Mouse (Mus musculus) MEL (cell line): ENCODE measurements around the gene Abl1. TPM values are rescaled to one million over a fixed set of nuclear protein-coding genes. Genes with fewer than 3 reads are reported as not detected.

Source experiments
- DNase-seq: peaks from one replicate; pipeline ENCODE4 v3.0.0; 2011; ENCODE audit warnings: low read depth, low spot score
- H3K27ac ChIP-seq: 2 replicates; pipeline ENCODE4 v1.5.1; 2012; ENCODE audit warnings: low read depth, mild to moderate bottlenecking, control low read depth, low read length, moderate library complexity; ENCODE audit not compliant: control insufficient read depth
- H3K27me3 ChIP-seq, 2 experiments: fragments of 150-350 bp in 1 of 2; sonication (generic) in 1 of 2; 2 replicates each; pipeline ENCODE4 v1.6.1; 2012; ENCODE audit warnings: low read length in 2 of 2, mild to moderate bottlenecking in 2 of 2, improper control_type of control experiment in 1 of 2, moderate library complexity in 1 of 2; ENCODE audit not compliant: insufficient read depth in 2 of 2, control insufficient read depth in 1 of 2
- H3K36me3 ChIP-seq, 2 experiments: 2 replicates each; pipeline ENCODE4 v1.6.1; 2012 to 2014; ENCODE audit warnings: low read length in 2 of 2, improper control_type of control experiment in 1 of 2, inconsistent platforms in 1 of 2, mild to moderate bottlenecking in 1 of 2; ENCODE audit not compliant: insufficient read depth in 2 of 2, control insufficient read depth in 1 of 2
- H3K4me1 ChIP-seq, 2 experiments: fragments of 150-350 bp in 1 of 2; sonication (generic) in 1 of 2; 2 replicates each; pipeline ENCODE4 v1.6.1; 2012; ENCODE audit warnings: low read length in 2 of 2, improper control_type of control experiment in 1 of 2, mild to moderate bottlenecking in 1 of 2; ENCODE audit not compliant: insufficient read depth in 2 of 2, control insufficient read depth in 1 of 2
- H3K4me3 ChIP-seq, 2 experiments: fragments of 150-350 bp in 1 of 2; sonication (generic) in 1 of 2; 2 replicates each; pipeline ENCODE4 v1.5.1; 2012; ENCODE audit warnings: low read depth in 2 of 2, low read length in 2 of 2, mild to moderate bottlenecking in 2 of 2, moderate library complexity in 2 of 2, control low read depth in 1 of 2, improper control_type of control experiment in 1 of 2; ENCODE audit not compliant: control insufficient read depth in 1 of 2, insufficient read depth in 1 of 2
- H3K79me2 ChIP-seq: 2 replicates; pipeline ENCODE4 v1.6.1; 2012; ENCODE audit warnings: mild to moderate bottlenecking, low read length, moderate library complexity; ENCODE audit not compliant: control insufficient read depth, poor library complexity, insufficient read depth
- H3K9ac ChIP-seq: 2 replicates; pipeline ENCODE4 v1.6.1; 2012; ENCODE audit warnings: low read depth, mild to moderate bottlenecking, control low read depth, low read length, moderate library complexity; ENCODE audit not compliant: control insufficient read depth, poor library complexity, severe bottlenecking
- H3K9me3 ChIP-seq: fragments of 150-350 bp; sonication (generic); replicated peaks from 2 replicates; pipeline ENCODE4 v1.6.1; 2012; ENCODE audit warnings: mild to moderate bottlenecking, low read length, improper control_type of control experiment, moderate library complexity; ENCODE audit not compliant: insufficient read depth
- CHD1 ChIP-seq: IDR thresholded peaks from 2 replicates; pipeline ENCODE4 v1.6.1; 2012; ENCODE audit warnings: low read depth, mild to moderate bottlenecking, inconsistent platforms, low read length, improper control_type of control experiment
- CTCF ChIP-seq, 3 experiments: IDR thresholded peaks in 2 of 3; conservative IDR thresholded peaks in 1 of 3; 2 replicates each; pipeline ENCODE4 v1.5.1; 2011 to 2012; ENCODE audit warnings: low read length in 3 of 3, low read depth in 2 of 3, mild to moderate bottlenecking in 2 of 3, improper control_type of control experiment in 1 of 3, inconsistent platforms in 1 of 3, mixed read lengths in 1 of 3, moderate library complexity in 1 of 3; ENCODE audit not compliant: control insufficient read depth in 1 of 3, insufficient read depth in 1 of 3, poor library complexity in 1 of 3, severe bottlenecking in 1 of 3
- E2F4 ChIP-seq: IDR thresholded peaks from 2 replicates; pipeline ENCODE4 v1.6.1; 2011; ENCODE audit warnings: low read depth, low read length, improper control_type of control experiment, borderline replicate concordance
- ELF1 ChIP-seq: IDR thresholded peaks from 2 replicates; pipeline ENCODE4 v1.6.1; 2014; ENCODE audit warnings: low read depth, mild to moderate bottlenecking, inconsistent platforms, low read length, improper control_type of control experiment, moderate library complexity
- EP300 ChIP-seq, 2 experiments: IDR thresholded peaks; 2 replicates each; pipeline ENCODE4 v1.6.1; 2011; ENCODE audit warnings: improper control_type of control experiment in 2 of 2, low read length in 2 of 2, low read depth in 1 of 2, mild to moderate bottlenecking in 1 of 2
- GABPA ChIP-seq: IDR thresholded peaks from 2 replicates; pipeline ENCODE4 v1.6.1; 2012; ENCODE audit warnings: low read depth, mild to moderate bottlenecking, inconsistent platforms, low read length, improper control_type of control experiment, moderate library complexity
- HCFC1 ChIP-seq: IDR thresholded peaks from 2 replicates; pipeline ENCODE4 v1.6.1; 2012; ENCODE audit warnings: low read depth, mild to moderate bottlenecking, inconsistent platforms, low read length, improper control_type of control experiment, moderate library complexity
- JUND ChIP-seq: IDR thresholded peaks from 2 replicates; pipeline ENCODE4 v1.6.1; 2011; ENCODE audit warnings: low read depth, mild to moderate bottlenecking, improper control_type of control experiment, low read length
- KAT2A ChIP-seq: conservative IDR thresholded peaks from 2 replicates; pipeline ENCODE4 v1.6.1; 2012; ENCODE audit warnings: low read depth, low read length, improper control_type of control experiment, inconsistent platforms
- MAZ ChIP-seq: IDR thresholded peaks from 2 replicates; pipeline ENCODE4 v1.6.1; 2012; ENCODE audit warnings: low read depth, mild to moderate bottlenecking, inconsistent platforms, low read length, improper control_type of control experiment
- MXI1 ChIP-seq: IDR thresholded peaks from 2 replicates; pipeline ENCODE4 v1.6.1; 2011; ENCODE audit warnings: mild to moderate bottlenecking, low read depth, low read length, improper control_type of control experiment
- MYC ChIP-seq: IDR thresholded peaks from 2 replicates; pipeline ENCODE4 v1.6.1; 2011; ENCODE audit warnings: low read depth, mild to moderate bottlenecking, low read length, improper control_type of control experiment, moderate library complexity
- NELFE ChIP-seq: IDR thresholded peaks from 2 replicates; pipeline ENCODE4 v1.6.1; 2011; ENCODE audit warnings: low read depth, low read length, improper control_type of control experiment
- NRF1 ChIP-seq: IDR thresholded peaks from 2 replicates; pipeline ENCODE4 v1.6.1; 2014; ENCODE audit warnings: low read depth, mild to moderate bottlenecking, inconsistent platforms, low read length, improper control_type of control experiment, moderate library complexity; ENCODE audit not compliant: poor library complexity, insufficient read depth, severe bottlenecking
- POLR2A ChIP-seq, 2 experiments: IDR thresholded peaks; 2 replicates each; pipeline ENCODE4 v1.6.1; 2011 to 2012; ENCODE audit warnings: low read length in 2 of 2, mild to moderate bottlenecking in 2 of 2, control low read depth in 1 of 2, improper control_type of control experiment in 1 of 2, low read depth in 1 of 2, moderate library complexity in 1 of 2; ENCODE audit not compliant: control insufficient read depth in 1 of 2, insufficient read depth in 1 of 2, poor library complexity in 1 of 2
- SIN3A ChIP-seq: IDR thresholded peaks from 2 replicates; pipeline ENCODE4 v1.6.1; 2012; ENCODE audit warnings: low read length, improper control_type of control experiment, inconsistent platforms
- SMC3 ChIP-seq: IDR thresholded peaks from 2 replicates; pipeline ENCODE4 v1.6.1; 2011; ENCODE audit warnings: low read depth, low read length, improper control_type of control experiment
- TBP ChIP-seq: IDR thresholded peaks from 2 replicates; pipeline ENCODE4 v1.8.0; 2011; ENCODE audit warnings: low read depth, low read length, improper control_type of control experiment
- TCF12 ChIP-seq: IDR thresholded peaks from 2 replicates; pipeline ENCODE4 v1.6.1; 2014; ENCODE audit warnings: low read depth, mild to moderate bottlenecking, inconsistent platforms, low read length, improper control_type of control experiment, moderate library complexity
- UBTF ChIP-seq: IDR thresholded peaks from 2 replicates; pipeline ENCODE4 v1.6.1; 2012; ENCODE audit warnings: low read depth, mild to moderate bottlenecking, inconsistent platforms, low read length, improper control_type of control experiment, moderate library complexity, borderline replicate concordance; ENCODE audit not compliant: insufficient read depth
- USF1 ChIP-seq: IDR thresholded peaks from 2 replicates; pipeline ENCODE4 v1.6.1; 2014; ENCODE audit warnings: low read depth, mild to moderate bottlenecking, inconsistent platforms, low read length, improper control_type of control experiment, moderate library complexity
- ZC3H11A ChIP-seq: IDR thresholded peaks from 2 replicates; pipeline ENCODE4 v1.6.1; 2012; ENCODE audit warnings: low read depth, mild to moderate bottlenecking, inconsistent platforms, low read length, improper control_type of control experiment
- ZKSCAN1 ChIP-seq: IDR thresholded peaks from 2 replicates; pipeline ENCODE4 v1.6.1; 2012; ENCODE audit warnings: low read depth, mild to moderate bottlenecking, inconsistent platforms, low read length, improper control_type of control experiment, moderate library complexity
- ZMIZ1 ChIP-seq: IDR thresholded peaks from 2 replicates; pipeline ENCODE4 v1.6.1; 2012; ENCODE audit warnings: low read depth, mild to moderate bottlenecking, inconsistent platforms, low read length, improper control_type of control experiment, moderate library complexity
- ZNF384 ChIP-seq: IDR thresholded peaks from 2 replicates; pipeline ENCODE4 v1.6.1; 2012; ENCODE audit warnings: low read depth, mild to moderate bottlenecking, inconsistent platforms, low read length, improper control_type of control experiment
- polyA plus RNA-seq, 2 experiments: library from polyadenylated mRNA; stranded (reverse) in 1 of 2; unstranded in 1 of 2; fragments of >175 nt in 1 of 2; fragments of >200 nt in 1 of 2; gene quantifications; 2 replicates each; pipeline versions ENCODE4 v1.2.1 to v1.2.4; 2012; ENCODE audit warnings: low replicate concordance in 2 of 2, low read depth in 1 of 2; ENCODE audit not compliant: insufficient read length in 2 of 2, insufficient read depth in 1 of 2, missing spikeins in 1 of 2
- total RNA-seq: library from RNA; depleted of rRNA; stranded (reverse); fragments of 300-350 nt; gene quantifications from 2 replicates; pipeline ENCODE4 v1.2.3, GENCODE M21; 2012

The Abl1 gene
- total and polyA plus RNA-seq, 3 experiments, result 21.3 to 47.1 TPM; not detected in 1

GRCm38 (mm10) chr2:31730640-31731039, 42.5 kb downstream of the Abl1 start:
- TF ChIP-seq NELFE (no peak), ZC3H11A (no peak), USF1 (no peak), NRF1 (no peak), GABPA (no peak), JUND (no peak), ZKSCAN1 (no peak), SIN3A (no peak), E2F4 (no peak), CHD1 (no peak), POLR2A (IDR thresholded peaks at IDR 0.05; ENCODE audit: control insufficient read depth in 1 of 2, insufficient read depth in 1 of 2, low read depth in 1 of 2, low read length in 2 of 2, poor library complexity in 1 of 2) (no peak), MAZ (no peak), SMC3 (no peak), ELF1 (no peak), CTCF (IDR thresholded peaks at IDR 0.05 in 2 of 3, conservative IDR thresholded peaks at IDR 0.05 in 1 of 3; ENCODE audit: control insufficient read depth in 1 of 3, insufficient read depth in 1 of 3, low read depth in 2 of 3, low read length in 3 of 3, poor library complexity in 1 of 3, severe bottlenecking in 1 of 3) (no peak), ZNF384 (no peak), KAT2A (no peak), EP300 (IDR thresholded peaks at IDR 0.05; ENCODE audit: low read depth in 1 of 2, low read length in 2 of 2) (no peak), UBTF (no peak), TBP (no peak)
- TF ChIP-seq, all 39 proteins: peak for 0
- H3K79me2 ChIP-seq, result 0 out of 2 replicates have a peak, but pooled peaks cover 3% of the 10 kb centered on the region
- H3K27ac ChIP-seq, result no peak overlapping the region
- H3K9ac ChIP-seq, result no peak overlapping the region
- DNase-seq, result no peak
- no peaks in the 10 kb centered on the region; a peak in 2 of 4 replicates for H3K36me3 ChIP-seq
- no peak overlapping the region for H3K4me3 ChIP-seq
- H3K27me3 ChIP-seq, result no peaks in the 10 kb centered on the region
- peaks cover 0 to 7% of the 10 kb centered on the region in 2 experiments; a peak in 2 of 4 replicates for H3K4me1 ChIP-seq
- no peaks in the 10 kb centered on the region for H3K9me3 ChIP-seq

DNA sequence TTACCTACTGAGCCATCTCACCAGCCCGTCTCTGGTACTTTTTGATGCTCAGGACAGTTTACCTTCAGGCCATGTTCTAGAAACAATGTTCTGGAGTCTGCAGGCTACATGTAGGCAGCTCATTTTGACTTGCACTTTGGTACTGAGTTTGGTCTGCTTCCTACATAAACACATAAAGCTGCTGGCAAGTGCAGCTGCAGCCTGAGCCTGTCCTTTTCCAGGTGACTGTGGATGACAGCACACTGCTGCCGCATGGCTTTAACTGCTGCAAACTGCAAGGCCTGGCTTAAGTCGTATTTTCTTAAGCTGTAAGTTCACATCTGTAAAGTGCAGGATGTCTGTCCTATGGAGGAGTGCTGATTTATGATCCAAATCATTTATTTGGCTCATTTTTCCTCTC, 44.3 kb downstream of the Abl1 start:
- no peaks in the 10 kb centered on the region for H3K9me3 ChIP-seq
- H3K79me2 ChIP-seq, result 0 out of 2 replicates have a peak, but pooled peaks cover 3% of the 10 kb centered on the region
- no peak overlapping the region for H3K4me3 ChIP-seq
- no peaks in the 10 kb centered on the region for H3K27me3 ChIP-seq
- no peak overlapping the region for H3K27ac ChIP-seq
- no peak for DNase-seq
- no peak overlapping the region for H3K9ac ChIP-seq
- H3K36me3 ChIP-seq, result no peaks in the 10 kb centered on the region; a peak in 1 of 4 replicates
- TF ChIP-seq ZNF384 (no peak), ZMIZ1 (no peak), MYC (no peak), GABPA (no peak), HCFC1 (no peak), KAT2A (no peak), TCF12 (no peak), MXI1 (no peak), USF1 (no peak)
- no peaks in the 10 kb centered on the region; a peak in 1 of 4 replicates for H3K4me1 ChIP-seq
